Mouse (Mus musculus) limb, embryonic 14.5 days (tissue): ENCODE measurements around the gene Rai14. TPM values are rescaled to one million over a fixed set of nuclear protein-coding genes. Genes with fewer than 3 reads are reported as not detected.

Source experiments
- ATAC-seq: fragments of 200-750 bp; cut with Nextera tagmentation; 2 replicates; pipeline ENCODE4 v1.8.0; 2017; ENCODE audit warnings: low read depth, moderate number of reproducible peaks, moderate TSS enrichment; ENCODE audit not compliant: low FRiP score
- DNase-seq: peaks from one replicate; pipeline ENCODE4 v3.0.0-alpha.2; 2015; ENCODE audit warnings: low spot score
- H3K27ac ChIP-seq: fragments of 300-500 bp; sonication (generic); replicated peaks from 2 replicates; pipeline ENCODE4 v1.5.1; 2014; ENCODE audit warnings: low read depth, mild to moderate bottlenecking, low read length, moderate library complexity, mixed read lengths
- H3K27me3 ChIP-seq: fragments of 300-500 bp; sonication (generic); 2 replicates; pipeline ENCODE4 v1.6.1; 2014; ENCODE audit warnings: low read length, mixed read lengths; ENCODE audit not compliant: control insufficient read depth, insufficient read depth
- H3K36me3 ChIP-seq: fragments of 300-500 bp; sonication (generic); 2 replicates; pipeline ENCODE4 v1.6.1; 2014; ENCODE audit warnings: mild to moderate bottlenecking, low read length, moderate library complexity, mixed read lengths; ENCODE audit not compliant: control insufficient read depth, insufficient read depth
- H3K4me1 ChIP-seq: fragments of 300-500 bp; sonication (generic); 2 replicates; pipeline ENCODE4 v1.6.1; 2014; ENCODE audit warnings: antibody characterized with exemption, low read length, mixed read lengths; ENCODE audit not compliant: control insufficient read depth, insufficient read depth
- H3K4me2 ChIP-seq: fragments of 300-500 bp; sonication (generic); replicated peaks from 2 replicates; pipeline ENCODE4 v1.6.1; 2014; ENCODE audit warnings: low read depth, mild to moderate bottlenecking, low read length, moderate library complexity; ENCODE audit not compliant: severe bottlenecking
- H3K4me3 ChIP-seq: fragments of 300-500 bp; sonication (generic); replicated peaks from 2 replicates; pipeline ENCODE4 v1.5.1; 2014; ENCODE audit warnings: low read length
- H3K9ac ChIP-seq: fragments of 300-500 bp; sonication (generic); 2 replicates; pipeline ENCODE4 v1.6.1; 2014; ENCODE audit warnings: mild to moderate bottlenecking, low read depth, low read length, moderate library complexity; ENCODE audit not compliant: severe bottlenecking
- H3K9me3 ChIP-seq: fragments of 300-500 bp; sonication (generic); 2 replicates; pipeline ENCODE4 v1.6.1; 2016; ENCODE audit warnings: low read length; ENCODE audit not compliant: control insufficient read depth
- POLR2A ChIP-seq: fragments of 200-500 bp; IDR thresholded peaks from 2 replicates; pipeline ENCODE4 v1.8.0; 2012; ENCODE audit warnings: inconsistent platforms, mild to moderate bottlenecking, moderate library complexity, borderline replicate concordance; ENCODE audit not compliant: insufficient read depth, insufficient read length; ENCODE audit errors: extremely low read depth
- WGBS: fragments of 180-500 bp; shearing (Covaris S2); extraction: QIAGEN DNeasy Blood & Tissue Kit; methylation state at CpG from one replicate; pipeline ENCODE4 v1.1.7; 2014; 5-methylcytosine and 5-hydroxymethylcytosine counted together
- polyA plus RNA-seq, 2 experiments: library from polyadenylated mRNA; depleted of rRNA in 1 of 2; stranded (reverse) in 1 of 2; unstranded in 1 of 2; fragments of >200 nt; fragmentation: Nextera tagmentation in 1 of 2; extraction: Ambion mirVana in 1 of 2; gene quantifications; 2 replicates each; pipeline versions ENCODE4 v1.2.1 to v1.2.3; 2012 to 2014

Gene Rai14
- polyA plus RNA-seq, 2 experiments, result 44.6 to 57.2 TPM

DNA sequence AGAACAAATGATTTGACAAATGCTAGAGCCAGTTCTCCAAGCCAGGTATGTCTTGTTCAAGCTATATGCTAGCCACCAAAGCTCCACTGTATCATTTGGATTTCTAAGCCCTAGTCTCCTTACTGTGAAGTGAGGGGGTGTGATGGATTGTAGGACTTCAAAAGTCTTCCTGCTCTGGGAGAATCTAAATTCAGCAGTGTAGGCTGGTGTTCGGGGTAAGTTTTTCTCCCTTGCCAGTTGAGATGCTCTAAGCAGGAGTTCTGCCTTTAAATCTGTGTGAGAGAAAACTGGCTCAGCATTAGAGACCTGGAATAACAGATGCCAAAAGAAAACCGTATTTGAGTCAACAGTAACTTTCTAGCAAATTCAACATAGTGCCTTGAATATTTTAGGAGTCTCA, 35.9 kb upstream of the Rai14 start:
- Histone ChIP-seq H3K9ac (no peak overlapping the region), H3K9me3 (no peaks in the 10 kb centered on the region), H3K27me3 (no peaks in the 10 kb centered on the region), H3K4me3 (no peak overlapping the region), H3K27ac (no peak overlapping the region), H3K36me3 (no peaks in the 10 kb centered on the region), H3K4me1 (peaks cover 5% of the 10 kb centered on the region; the same call in 1 of the 2 replicates), H3K4me2 (no peak overlapping the region)
- ATAC-seq, result no peak
- TF ChIP-seq POLR2A, result no peak
- WGBS, result 77% methylated on average over 2 of the region's 2 CpGs
- no peak for DNase-seq

DNA sequence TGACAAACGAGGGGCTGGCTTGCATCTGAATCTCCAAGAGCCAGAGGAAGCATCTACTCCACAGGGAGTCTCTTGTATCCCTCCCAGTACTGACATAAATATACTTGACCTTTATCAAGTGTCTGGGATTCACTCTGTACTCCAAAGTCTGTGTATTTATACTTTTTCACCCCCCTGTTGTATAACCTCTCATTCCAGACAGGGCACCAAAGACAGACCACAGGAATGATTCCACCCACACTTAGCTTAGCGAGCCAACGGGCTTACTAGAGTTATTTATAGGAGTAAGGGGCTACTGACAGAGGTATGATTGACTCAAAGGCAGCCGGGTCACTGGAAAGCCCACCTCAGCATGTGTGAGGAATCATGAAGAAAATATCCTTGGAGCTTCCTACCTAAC, 35.3 kb upstream of the Rai14 start:
- Histone ChIP-seq H3K4me2 (no peak overlapping the region), H3K27ac (no peak overlapping the region), H3K27me3 (no peaks in the 10 kb centered on the region), H3K4me1 (peaks cover 5% of the 10 kb centered on the region; the same call in 1 of the 2 replicates), H3K9me3 (no peaks in the 10 kb centered on the region), H3K36me3 (no peaks in the 10 kb centered on the region), H3K4me3 (no peak overlapping the region), H3K9ac (no peak overlapping the region)
- 53% methylated on average over 4 of the region's 4 CpGs for WGBS
- no peak for ATAC-seq
- TF ChIP-seq POLR2A, result no peak
- no peak for DNase-seq

DNA sequence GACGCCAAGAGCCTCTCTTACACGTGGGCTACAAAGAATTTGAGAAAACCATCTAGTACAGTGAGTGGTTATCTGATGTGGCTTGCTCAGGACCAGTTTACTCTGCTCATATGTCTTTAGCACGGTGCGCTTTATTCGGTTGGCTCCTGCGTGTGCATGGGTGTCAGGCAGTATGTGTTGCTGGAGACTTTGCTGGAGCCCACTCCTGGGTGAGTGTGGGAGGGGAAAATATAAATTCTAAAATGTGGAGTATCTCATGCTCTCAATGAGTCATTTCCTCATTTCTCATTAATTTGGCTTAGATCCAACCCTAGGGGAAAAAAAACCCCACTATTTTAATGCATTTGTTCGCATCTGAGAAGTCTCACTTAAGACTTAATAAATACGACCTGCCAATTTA, 33.2 kb upstream of the Rai14 start:
- Histone ChIP-seq H3K9me3 (no peaks in the 10 kb centered on the region), H3K4me1 (peaks cover 5% of the 10 kb centered on the region; the same call in 1 of the 2 replicates), H3K27ac (no peak overlapping the region), H3K27me3 (no peaks in the 10 kb centered on the region), H3K36me3 (no peaks in the 10 kb centered on the region), H3K9ac (no peak overlapping the region), H3K4me3 (no peak overlapping the region), H3K4me2 (no peak overlapping the region)
- ATAC-seq, result no peak
- 64% methylated on average over 8 of the region's 8 CpGs for whole genome bisulfite sequencing
- no peak for DNase-seq
- TF ChIP-seq POLR2A, result no peak

DNA sequence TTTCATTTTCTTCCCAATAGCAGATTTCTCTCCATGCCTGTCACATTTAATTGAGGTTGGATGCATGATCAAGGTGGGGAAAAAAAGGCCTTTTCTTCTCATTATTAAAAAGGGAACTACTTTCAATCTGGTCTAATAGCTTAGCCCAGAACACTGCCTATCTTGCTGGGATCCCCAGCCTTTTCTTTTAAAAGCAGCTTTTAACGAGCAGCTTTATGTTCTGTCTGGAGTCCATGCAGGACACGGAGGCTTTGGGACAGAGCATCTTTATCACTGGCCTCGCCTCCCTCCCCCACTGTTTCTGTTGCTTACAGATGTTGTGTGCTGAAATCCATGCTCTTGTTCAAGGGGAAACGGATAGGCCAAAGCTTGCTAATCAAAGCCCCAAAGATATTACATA, 32.8 kb upstream of the Rai14 start:
- ATAC-seq, result no peak
- no peak overlapping the region for H3K4me2 ChIP-seq
- H3K9ac ChIP-seq, result no peak overlapping the region
- no peaks in the 10 kb centered on the region for H3K27me3 ChIP-seq
- H3K4me3 ChIP-seq, result no peak overlapping the region
- no peaks in the 10 kb centered on the region for H3K9me3 ChIP-seq
- H3K36me3 ChIP-seq, result no peaks in the 10 kb centered on the region
- peaks cover 5% of the 10 kb centered on the region; the same call in 1 of the 2 replicates for H3K4me1 ChIP-seq
- 26% methylated on average over 4 of the region's 4 CpGs for WGBS
- TF ChIP-seq POLR2A, result no peak
- DNase-seq, result no peak
- no peak overlapping the region for H3K27ac ChIP-seq

DNA sequence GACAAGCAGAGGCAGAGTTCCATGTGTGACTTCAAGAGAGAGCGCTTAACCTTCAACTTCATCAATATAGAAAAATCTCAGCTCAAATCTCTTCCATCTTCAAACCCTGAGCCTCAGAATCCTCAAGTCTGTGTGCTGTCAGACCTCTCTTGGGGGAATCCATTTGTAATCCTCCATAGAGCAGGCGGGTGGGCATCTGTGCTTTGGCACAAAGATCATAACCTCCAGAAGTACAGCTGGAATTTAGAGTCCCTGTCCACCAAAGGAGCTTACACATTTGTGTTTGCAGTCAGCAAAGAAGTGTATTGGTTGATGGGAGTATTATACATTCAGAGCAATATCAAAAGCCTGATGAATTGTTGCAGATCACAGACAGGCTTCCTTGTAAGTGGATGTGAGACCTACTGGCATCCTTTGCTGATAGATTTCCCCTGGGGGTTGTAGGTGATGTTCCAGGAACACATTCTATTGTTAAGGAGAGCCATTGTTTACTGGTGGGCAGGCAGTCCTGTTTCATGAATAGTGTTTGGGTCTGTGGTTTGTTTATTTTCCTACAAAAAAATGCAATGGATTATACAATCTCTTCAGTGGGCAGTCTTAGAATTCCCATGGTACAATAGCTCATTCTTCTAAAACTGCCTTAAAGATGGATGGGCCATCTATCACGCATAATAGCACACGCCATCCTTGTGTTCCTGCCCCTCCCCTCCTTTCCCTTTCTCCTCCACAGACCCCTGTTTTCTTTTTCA, 32.1 kb upstream of the Rai14 start:
- no peak for TF ChIP-seq POLR2A
- no peak for ATAC-seq

More for the DNA sequence above, 32.1 kb upstream of the Rai14 start:
- H3K27me3 ChIP-seq, result no peaks in the 10 kb centered on the region
- no peak overlapping the region for H3K4me2 ChIP-seq
- DNase-seq, result no peak
- WGBS, result 84% methylated on average over 4 of the region's 4 CpGs
- H3K36me3 ChIP-seq, result no peaks in the 10 kb centered on the region
- H3K9ac ChIP-seq, result no peak overlapping the region
- no peaks in the 10 kb centered on the region for H3K9me3 ChIP-seq
- no peak overlapping the region for H3K4me3 ChIP-seq
- peaks cover 5% of the 10 kb centered on the region; the same call in 1 of the 2 replicates for H3K4me1 ChIP-seq
- H3K27ac ChIP-seq, result no peak overlapping the region
